Mouse (Mus musculus): Measurements from ENCODE around the gene Pou3f1.

- TF ChIP-seq GATA1 (IDR thresholded peaks at IDR 0.05; ENCODE audit: low read length) (no peak), TAL1 (IDR thresholded peaks at IDR 0.05; ENCODE audit: low read length) (no peak)
These were observed 46.8 kb downstream of the Pou3f1 start for GRCm38 (mm10) chr4:124703406-124703805.

Data from erythroblast, embryonic 14.5 days (primary cell).